Mouse (Mus musculus): Measurements from ENCODE around the gene Tex2. TPM values are rescaled to one million over a fixed set of nuclear protein-coding genes. Genes with fewer than 3 reads are reported as not detected.
"Not testable (repeated sequence)": the region's sequence is repeated elsewhere in the genome, so short reads cannot be mapped to it uniquely, and the experiment has no call there.

The Tex2 gene
- polyA plus RNA-seq, 1 experiment from 2014 or later: 17.1 TPM

DNA sequence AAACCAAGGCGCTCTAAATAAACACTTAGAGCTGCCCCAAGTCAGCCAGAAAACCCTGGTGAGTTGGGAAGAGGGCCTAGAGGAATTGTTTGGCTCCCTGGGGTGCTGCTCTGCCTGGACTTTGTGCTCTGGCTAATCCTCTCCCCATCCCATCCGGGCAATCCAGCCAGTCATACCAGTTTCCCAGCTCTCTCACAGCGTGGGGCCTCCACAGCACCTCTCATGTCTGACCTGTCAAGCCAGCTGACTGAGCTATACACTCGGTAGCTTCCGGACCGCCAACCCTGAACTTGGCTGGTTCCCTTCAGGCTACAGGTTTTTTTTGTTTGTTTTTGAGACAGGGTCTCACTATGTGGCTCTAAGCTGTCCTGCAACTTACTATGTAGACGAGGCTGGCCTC is 24.5 kb upstream of the Tex2 start:
- ATAC-seq: peak; percentile 91
- H3K27ac ChIP-seq (ENCODE audit: low read depth, low read length): no peak overlapping the region

GRCm38 (mm10) chr11:106635946-106636345 is 22.7 kb upstream of the Tex2 start:
- Histone ChIP-seq H3K36me3 (ENCODE audit: control insufficient read depth, insufficient read depth) (no peaks in the 10 kb centered on the region), H3K27ac (ENCODE audit: low read depth, low read length) (no peak overlapping the region), H3K9me3 (ENCODE audit: control insufficient read depth) (no peaks in the 10 kb centered on the region), H3K27me3 (replicated peaks; ENCODE audit: control insufficient read depth, insufficient read depth, low read length) (no peaks in the 10 kb centered on the region), H3K4me2 (replicated peaks; ENCODE audit: low read depth) (no peak overlapping the region), H3K4me1 (replicated peaks; ENCODE audit: control insufficient read depth, insufficient read depth, low read length) (no peaks in the 10 kb centered on the region), H3K4me3 (ENCODE audit: low read depth, low read length) (no peak overlapping the region), H3K9ac (ENCODE audit: low read depth, low read length) (no peak overlapping the region)
- TF ChIP-seq CTCF (IDR thresholded peaks at IDR 0.05; ENCODE audit: low read depth): no peak
- 38% methylated on average over 2 of the region's 2 CpGs for WGBS
- no peak for ATAC-seq

More for the DNA sequence above, 24.5 kb upstream of the Tex2 start:
- peak overlapping the region; percentile 30 for H3K4me2 ChIP-seq (replicated peaks; ENCODE audit: low read depth)
- H3K36me3 ChIP-seq (ENCODE audit: control insufficient read depth, insufficient read depth): no peaks in the 10 kb centered on the region
- WGBS: 17% methylated on average over 7 of the region's 7 CpGs
- no peaks in the 10 kb centered on the region for H3K9me3 ChIP-seq (ENCODE audit: control insufficient read depth)
- H3K4me3 ChIP-seq (ENCODE audit: low read depth, low read length): no peak overlapping the region
- no peaks in the 10 kb centered on the region for H3K4me1 ChIP-seq (replicated peaks; ENCODE audit: control insufficient read depth, insufficient read depth, low read length)
- H3K27me3 ChIP-seq (replicated peaks; ENCODE audit: control insufficient read depth, insufficient read depth, low read length): no peaks in the 10 kb centered on the region
- TF ChIP-seq CTCF (IDR thresholded peaks at IDR 0.05; ENCODE audit: low read depth): no peak
- H3K9ac ChIP-seq (ENCODE audit: low read depth, low read length): no peak overlapping the region

- H3K27ac ChIP-seq (ENCODE audit: low read depth, low read length); H3K4me1 ChIP-seq (replicated peaks; ENCODE audit: control insufficient read depth, insufficient read depth, low read length); H3K4me2 ChIP-seq (replicated peaks; ENCODE audit: low read depth); H3K27me3 ChIP-seq (replicated peaks; ENCODE audit: control insufficient read depth, insufficient read depth, low read length); H3K4me3 ChIP-seq (ENCODE audit: low read depth, low read length); H3K9me3 ChIP-seq (ENCODE audit: control insufficient read depth); H3K36me3 ChIP-seq (ENCODE audit: control insufficient read depth, insufficient read depth); ATAC-seq; H3K9ac ChIP-seq (ENCODE audit: low read depth, low read length): not testable (repeated sequence)
- WGBS: 82% methylated on average over 3 of the region's 3 CpGs
These were observed 21.0 kb upstream of the Tex2 start for GRCm38 (mm10) chr11:106634175-106634574.

- no peak for ATAC-seq
- Histone ChIP-seq H3K4me1 (replicated peaks; ENCODE audit: control insufficient read depth, insufficient read depth, low read length) (no peaks in the 10 kb centered on the region), H3K9ac (ENCODE audit: low read depth, low read length) (no peak overlapping the region), H3K27me3 (replicated peaks; ENCODE audit: control insufficient read depth, insufficient read depth, low read length) (no peaks in the 10 kb centered on the region), H3K36me3 (ENCODE audit: control insufficient read depth, insufficient read depth) (no peaks in the 10 kb centered on the region), H3K4me2 (replicated peaks; ENCODE audit: low read depth) (no peak overlapping the region), H3K4me3 (ENCODE audit: low read depth, low read length) (no peak overlapping the region), H3K27ac (ENCODE audit: low read depth, low read length) (no peak overlapping the region), H3K9me3 (ENCODE audit: control insufficient read depth) (no peaks in the 10 kb centered on the region)
- no peak for TF ChIP-seq CTCF (IDR thresholded peaks at IDR 0.05; ENCODE audit: low read depth)
- 95% methylated on average over 2 of the region's 2 CpGs for WGBS
These were observed 20.2 kb upstream of the Tex2 start for GRCm38 (mm10) chr11:106633456-106633855.

DNA sequence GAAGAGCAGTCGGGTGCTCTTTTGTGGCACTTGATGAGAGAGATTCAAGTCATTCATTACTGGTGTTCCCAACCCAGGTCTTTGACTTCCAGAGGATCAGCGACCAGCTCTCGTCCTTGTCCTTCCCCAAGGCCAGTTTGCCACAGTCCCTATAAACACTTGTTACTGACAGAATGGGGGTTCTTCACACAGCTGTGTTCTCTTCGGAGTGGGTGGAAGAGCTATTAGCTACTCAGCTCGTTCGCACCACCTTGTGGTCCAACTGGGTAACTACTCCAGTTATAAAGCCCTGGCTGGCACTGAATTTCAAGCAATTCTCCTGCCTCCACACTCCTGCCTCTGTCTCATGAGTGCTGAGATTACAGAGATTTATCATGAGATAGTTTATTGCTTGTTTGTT is 14.5 kb upstream of the Tex2 start:
- TF ChIP-seq CTCF (IDR thresholded peaks at IDR 0.05; ENCODE audit: low read depth): peak; percentile 94
- Histone ChIP-seq H3K4me3 (ENCODE audit: low read depth, low read length) (no peak overlapping the region), H3K9ac (ENCODE audit: low read depth, low read length) (no peak overlapping the region), H3K9me3 (ENCODE audit: control insufficient read depth) (no peaks in the 10 kb centered on the region), H3K4me1 (replicated peaks; ENCODE audit: control insufficient read depth, insufficient read depth, low read length) (no peaks in the 10 kb centered on the region), H3K27ac (ENCODE audit: low read depth, low read length) (no peak overlapping the region), H3K27me3 (replicated peaks; ENCODE audit: control insufficient read depth, insufficient read depth, low read length) (no peaks in the 10 kb centered on the region), H3K36me3 (ENCODE audit: control insufficient read depth, insufficient read depth) (no peaks in the 10 kb centered on the region), H3K4me2 (replicated peaks; ENCODE audit: low read depth) (no peak overlapping the region)
- 18% methylated on average over 6 of the region's 6 CpGs for WGBS
- ATAC-seq: peak; percentile 41; the same call in 1 of the 2 replicates

- H3K4me1 ChIP-seq (replicated peaks; ENCODE audit: control insufficient read depth, insufficient read depth, low read length): no peaks in the 10 kb centered on the region
- H3K4me3 ChIP-seq (ENCODE audit: low read depth, low read length): no peak overlapping the region
- H3K27me3 ChIP-seq (replicated peaks; ENCODE audit: control insufficient read depth, insufficient read depth, low read length): no peaks in the 10 kb centered on the region
- WGBS: 40% methylated on average over 3 of the region's 3 CpGs
- H3K9ac ChIP-seq (ENCODE audit: low read depth, low read length): no peak overlapping the region
- H3K36me3 ChIP-seq (ENCODE audit: control insufficient read depth, insufficient read depth): no peaks in the 10 kb centered on the region
- H3K27ac ChIP-seq (ENCODE audit: low read depth, low read length): no peak overlapping the region
- TF ChIP-seq CTCF (IDR thresholded peaks at IDR 0.05; ENCODE audit: low read depth): peak; percentile 48
- H3K4me2 ChIP-seq (replicated peaks; ENCODE audit: low read depth): no peak overlapping the region
- H3K9me3 ChIP-seq (ENCODE audit: control insufficient read depth): no peaks in the 10 kb centered on the region
- no peak for ATAC-seq
These were observed 12.4 kb upstream of the Tex2 start for GRCm38 (mm10) chr11:106625577-106625976.

DNA sequence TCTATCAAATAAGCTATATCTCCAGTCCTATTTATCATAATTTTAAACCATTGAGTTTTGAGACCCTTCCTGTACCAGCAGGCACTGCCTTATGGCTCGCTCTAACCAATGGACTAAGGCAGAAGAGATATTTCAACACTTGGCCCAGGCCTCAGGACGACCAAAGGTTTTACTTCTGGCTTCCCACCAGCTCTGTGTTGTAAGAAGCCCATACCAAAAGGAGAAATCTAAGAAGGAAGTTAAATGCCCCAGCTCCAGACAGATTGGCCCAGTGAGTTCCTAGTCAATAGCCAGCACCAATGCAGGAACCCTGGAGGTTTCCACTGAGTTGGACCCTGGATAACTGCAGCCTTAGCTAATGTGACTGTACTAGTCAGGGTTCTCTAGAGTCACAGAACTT is 10.4 kb upstream of the Tex2 start:
- H3K27me3 ChIP-seq (replicated peaks; ENCODE audit: control insufficient read depth, insufficient read depth, low read length): no peaks in the 10 kb centered on the region
- H3K4me2 ChIP-seq (replicated peaks; ENCODE audit: low read depth): no peak overlapping the region
- no peak overlapping the region for H3K27ac ChIP-seq (ENCODE audit: low read depth, low read length)
- 78% methylated on average over 2 of the region's 2 CpGs for WGBS
- no peak overlapping the region for H3K9ac ChIP-seq (ENCODE audit: low read depth, low read length)
- no peak overlapping the region for H3K4me3 ChIP-seq (ENCODE audit: low read depth, low read length)
- H3K9me3 ChIP-seq (ENCODE audit: control insufficient read depth): no peaks in the 10 kb centered on the region
- no peak for TF ChIP-seq CTCF (IDR thresholded peaks at IDR 0.05; ENCODE audit: low read depth)
- no peak for ATAC-seq
- H3K4me1 ChIP-seq (replicated peaks; ENCODE audit: control insufficient read depth, insufficient read depth, low read length): no peaks in the 10 kb centered on the region
- H3K36me3 ChIP-seq (ENCODE audit: control insufficient read depth, insufficient read depth): no peaks in the 10 kb centered on the region
